Mouse (Mus musculus) B cell, adult 62 days (primary cell): ENCODE data around the gene Gm17535. TPM values are rescaled to one million over a fixed set of nuclear protein-coding genes. Genes with fewer than 3 reads are reported as not detected.

Experiments used
- total RNA-seq: library from RNA; stranded (reverse); gene quantifications from 4 replicates; pipeline ENCODE4 v1.2.4, GENCODE M21; 2023

The Gm17535 gene
- total RNA-seq: not detected in 4 replicates

GRCm38 (mm10) chr9:3034299-3034698 lies at the start of gene Gm17535:
TSS of gene Gm17535 (plus strand) at chr9:3034599.

GRCm38 (mm10) chr9:3000445-3000972 lies 33.9 kb upstream of the Gm17535 start, which contains the start of gene Gm10722:
TSS of gene Gm10722 (plus strand) at chr9:3000922.

GRCm38 (mm10) chr9:3002794-3003396 lies 31.5 kb upstream of the Gm17535 start, which contains the start of gene Gm11168:
TSS of gene Gm11168 (plus strand) at chr9:3003346.

GRCm38 (mm10) chr9:3012733-3013279 lies 21.6 kb upstream of the Gm17535 start, which contains the start of gene Gm10721:
TSS of gene Gm10721 (plus strand) at chr9:3013140.

GRCm38 (mm10) chr9:3015354-3015753 lies 19.0 kb upstream of the Gm17535 start, which contains the start of gene Gm10720:
TSS of gene Gm10720 (plus strand) at chr9:3015654.

GRCm38 (mm10) chr9:3017108-3017507 lies 17.3 kb upstream of the Gm17535 start, which contains the start of gene Gm10719:
TSS of gene Gm10719 (plus strand) at chr9:3017408.

GRCm38 (mm10) chr9:3023312-3023984 lies 11.0 kb upstream of the Gm17535 start, which contains the start of gene Gm10718:
TSS of gene Gm10718 (plus strand) at chr9:3023547.

GRCm38 (mm10) chr9:3024912-3025467 lies 9.4 kb upstream of the Gm17535 start, which contains the start of gene Gm10717:
TSS of gene Gm10717 (plus strand) at chr9:3025417.

GRCm38 (mm10) chr9:3036577-3036976 lies 2.2 kb downstream of the Gm17535 start, which contains the start of gene Gm10715:
TSS of gene Gm10715 (plus strand) at chr9:3036877.

Other genes with a start within 250 kb of the Gm17535 start
- not detected in 4 replicates for gene Gm10722, start 33.7 kb upstream of the Gm17535 start, total RNA-seq
- gene Gm11168, start 31.3 kb upstream of the Gm17535 start, total RNA-seq: not detected in 4 replicates
- 1.8 TPM in 1 of 4 replicates, not detected in the others for gene Gm10721, start 21.5 kb upstream of the Gm17535 start, total RNA-seq
- not detected in 4 replicates for gene Gm10720, start 18.9 kb upstream of the Gm17535 start, total RNA-seq
- gene Gm10719, start 17.2 kb upstream of the Gm17535 start, total RNA-seq: 1.9 to 4.8 TPM (median 2.8 TPM) in 4 replicates
- 3.9 to 5.9 TPM (median 4.9 TPM) in 4 replicates for gene Gm10718, start 11.1 kb upstream of the Gm17535 start, total RNA-seq
- 1.4 TPM in 1 of 4 replicates, not detected in the others for gene Gm10717, start 9.2 kb upstream of the Gm17535 start, total RNA-seq
- gene Gm10715, start 2.3 kb downstream of the Gm17535 start, total RNA-seq: not detected in 4 replicates